Mouse (Mus musculus) layer of hippocampus, adult 9-11 months (tissue): ENCODE results near the gene Fbxl7.
"Not testable (repeated sequence)": the region's sequence is repeated elsewhere in the genome, so short reads cannot be mapped to it uniquely, and the experiment has no call there.

Experiments
- DNase-seq: peaks from one replicate; pipeline ENCODE4 v3.0.0; 2022

The Fbxl7 gene

GRCm38 (mm10) chr15:26804046-26804445 lies 91.3 kb downstream of the Fbxl7 start:
- DNase-seq = no peak

GRCm38 (mm10) chr15:26799457-26800021 lies 95.8 kb downstream of the Fbxl7 start:
- DNase-seq = no peak

GRCm38 (mm10) chr15:26795937-26796336 lies 99.4 kb downstream of the Fbxl7 start:
- no peak for DNase-seq

- peak; percentile 72 for DNase-seq
These were observed 99.9 kb downstream of the Fbxl7 start for GRCm38 (mm10) chr15:26795518-26795917.

GRCm38 (mm10) chr15:26787148-26787547 lies 108.2 kb downstream of the Fbxl7 start:
- no peak for DNase-seq

GRCm38 (mm10) chr15:26780557-26780956 lies 114.8 kb downstream of the Fbxl7 start:
- no peak for DNase-seq

- no peak for DNase-seq
These were observed 116.3 kb downstream of the Fbxl7 start for GRCm38 (mm10) chr15:26779129-26779528.

GRCm38 (mm10) chr15:26775720-26776119 lies 119.7 kb downstream of the Fbxl7 start:
- no peak for DNase-seq

- no peak for DNase-seq
These were observed 120.5 kb downstream of the Fbxl7 start for GRCm38 (mm10) chr15:26774895-26775294.

GRCm38 (mm10) chr15:26761651-26762050 lies 133.7 kb downstream of the Fbxl7 start:
- DNase-seq = no peak

GRCm38 (mm10) chr15:26748484-26748883 lies 146.9 kb downstream of the Fbxl7 start:
- DNase-seq = no peak

GRCm38 (mm10) chr15:26732366-26732765 lies 163.0 kb downstream of the Fbxl7 start:
- no peak for DNase-seq

GRCm38 (mm10) chr15:26730760-26731159 lies 164.6 kb downstream of the Fbxl7 start:
- peak; percentile 80 for DNase-seq

- DNase-seq = not testable (repeated sequence)
These were observed 166.0 kb downstream of the Fbxl7 start for GRCm38 (mm10) chr15:26729341-26729740.

- no peak for DNase-seq
These were observed 176.9 kb downstream of the Fbxl7 start for GRCm38 (mm10) chr15:26718390-26719036.

GRCm38 (mm10) chr15:26717952-26718351 lies 177.4 kb downstream of the Fbxl7 start:
- no peak for DNase-seq

- DNase-seq = no peak
These were observed 179.2 kb downstream of the Fbxl7 start for GRCm38 (mm10) chr15:26716181-26716580.

- DNase-seq = no peak
These were observed 179.7 kb downstream of the Fbxl7 start for GRCm38 (mm10) chr15:26715635-26716034.

GRCm38 (mm10) chr15:26712271-26712670 lies 183.1 kb downstream of the Fbxl7 start:
- DNase-seq = no peak

- DNase-seq = no peak
These were observed 190.4 kb downstream of the Fbxl7 start for GRCm38 (mm10) chr15:26704966-26705365.

- no peak for DNase-seq
These were observed 192.1 kb downstream of the Fbxl7 start for GRCm38 (mm10) chr15:26703156-26703840.

- no peak for DNase-seq
These were observed 193.3 kb downstream of the Fbxl7 start for GRCm38 (mm10) chr15:26701949-26702675.

GRCm38 (mm10) chr15:26693075-26693474 lies 202.3 kb downstream of the Fbxl7 start:
- no peak for DNase-seq
